Mouse (Mus musculus) brain, embryonic 14.5 days (tissue): ENCODE measurements at regions not wholly inside any gene's neighbourhood (a gene's known extent, or its start where the extent isn't known, plus 50 kb on each side); places are given as distances from the start of the nearest gene placed in this dataset.

Source experiments
- CTCF ChIP-seq: fragments of 200-500 bp; IDR thresholded peaks from 2 replicates; pipeline ENCODE4 v1.5.1; 2012; ENCODE audit warnings: inconsistent platforms, mild to moderate bottlenecking, moderate library complexity, borderline replicate concordance; ENCODE audit not compliant: insufficient read depth, insufficient read length; ENCODE audit errors: extremely low read depth
- POLR2A ChIP-seq: fragments of 200-500 bp; IDR thresholded peaks from 2 replicates; pipeline ENCODE4 v1.6.1; 2012; ENCODE audit warnings: mild to moderate bottlenecking, inconsistent platforms, borderline replicate concordance; ENCODE audit not compliant: poor library complexity, insufficient read depth, insufficient read length, severe bottlenecking; ENCODE audit errors: extremely low read depth

DNA sequence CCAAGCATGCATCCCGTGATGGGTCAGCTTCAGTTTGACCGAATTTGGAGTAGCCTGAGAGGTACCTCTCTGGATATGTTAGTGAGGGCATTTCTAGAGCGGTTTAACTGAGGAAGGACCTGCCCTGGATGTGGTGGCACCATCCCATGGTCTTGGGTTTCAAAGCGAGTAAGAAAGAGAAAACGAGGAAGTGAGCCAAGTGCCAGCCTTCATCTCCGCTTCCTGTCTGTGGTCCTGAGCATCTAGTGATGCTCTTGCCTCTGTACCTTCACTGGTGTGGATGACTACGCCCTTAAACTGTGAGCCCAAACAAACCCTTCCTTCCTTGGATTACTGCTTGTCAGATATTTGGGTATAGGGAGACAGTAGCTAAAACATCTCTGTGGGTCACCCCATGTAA lies 72.3 kb upstream of the Plxnc1 start:
- no peak for TF ChIP-seq CTCF
- no peak for TF ChIP-seq POLR2A
